Mouse (Mus musculus): Measurements from ENCODE around the gene Mettl22. TPM values are rescaled to one million over a fixed set of nuclear protein-coding genes. Genes with fewer than 3 reads are reported as not detected.

Mettl22 gene
- polyA plus RNA-seq, 1 experiment = 12.4 TPM

DNA sequence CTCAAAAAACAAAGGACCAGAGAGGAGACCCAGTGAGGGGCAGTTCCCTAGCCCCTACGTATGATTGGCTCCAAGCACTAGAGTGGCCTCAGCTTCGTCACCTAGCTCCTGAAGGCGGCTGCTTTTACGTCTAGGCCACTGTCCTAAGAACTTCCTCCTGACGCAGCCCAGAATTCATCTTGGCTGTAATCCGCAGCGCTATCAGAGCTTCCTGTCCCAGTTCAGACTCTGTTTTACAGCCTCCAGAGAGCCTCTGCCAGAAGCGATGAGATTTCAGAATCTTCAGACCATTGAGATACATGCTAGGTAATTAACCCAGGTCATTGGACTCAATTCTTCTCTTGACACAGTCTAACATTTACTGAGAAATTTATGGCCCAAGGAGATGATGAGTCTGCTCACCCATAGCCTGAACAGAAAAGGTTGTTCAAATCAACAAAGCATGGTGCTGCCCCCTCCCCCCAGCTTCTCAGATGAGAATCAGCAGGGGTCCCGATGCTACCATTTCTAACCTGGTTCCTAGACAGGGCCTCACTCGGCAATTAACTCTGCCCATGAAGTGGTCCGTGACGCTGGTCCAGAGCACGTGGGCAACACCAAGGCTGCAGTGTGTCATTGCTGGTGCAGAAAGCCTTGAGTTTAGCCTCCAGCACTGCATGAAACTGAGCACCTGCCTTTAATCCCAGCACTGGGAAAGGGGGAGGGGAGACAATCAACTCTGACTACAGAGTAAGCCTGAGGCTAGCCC lies 21.3 kb downstream of the Mettl22 start:
- Histone ChIP-seq H3K9me3 (replicated peaks; ENCODE audit: control insufficient read depth, insufficient read depth, low read length, poor library complexity, severe bottlenecking) (no peaks in the 10 kb centered on the region), H3K27ac (ENCODE audit: insufficient read depth, low read length) (no peak overlapping the region), H3K4me3 (ENCODE audit: low read depth, low read length) (no peak overlapping the region), H3K4me1 (ENCODE audit: control insufficient read depth, insufficient read depth, low read length) (no peaks in the 10 kb centered on the region), H3K9ac (ENCODE audit: low read depth, poor library complexity, severe bottlenecking) (no peak overlapping the region), H3K36me3 (ENCODE audit: control insufficient read depth, insufficient read depth, low read length, poor library complexity, severe bottlenecking) (no peaks in the 10 kb centered on the region), H3K27me3 (ENCODE audit: control insufficient read depth, insufficient read depth, low read length, poor library complexity, severe bottlenecking) (no peaks in the 10 kb centered on the region)
- no peak for TF ChIP-seq EP300 (IDR thresholded peaks at IDR 0.05; ENCODE audit: insufficient read depth, low read depth, low read length)
- TF ChIP-seq CTCF (IDR thresholded peaks at IDR 0.05; ENCODE audit: low read depth, low read length) = no peak
- no peak for TF ChIP-seq POLR2A (IDR thresholded peaks at IDR 0.05; ENCODE audit: insufficient read depth, low read length)

DNA sequence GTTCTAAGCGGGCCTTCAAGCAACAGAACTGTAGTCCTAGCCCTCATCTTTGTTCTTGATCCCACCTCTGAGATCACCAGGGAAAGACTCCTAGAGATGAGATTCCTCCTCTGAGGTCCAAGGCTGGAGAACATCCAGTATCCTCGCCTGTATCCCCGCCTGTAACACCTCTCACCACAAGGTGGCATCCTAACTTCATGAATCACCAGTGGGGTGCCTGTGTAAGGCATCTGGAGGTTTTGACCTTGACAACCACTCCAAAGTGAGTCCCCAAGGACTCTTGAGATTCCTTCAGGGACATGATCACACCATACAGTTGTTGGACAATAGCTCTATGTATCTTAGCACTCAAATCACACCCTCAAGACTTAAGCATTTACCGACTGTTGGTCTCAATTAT lies 23.7 kb downstream of the Mettl22 start:
- no peak for TF ChIP-seq EP300 (IDR thresholded peaks at IDR 0.05; ENCODE audit: insufficient read depth, low read depth, low read length)
- TF ChIP-seq CTCF (IDR thresholded peaks at IDR 0.05; ENCODE audit: low read depth, low read length) = peak; percentile 80
- TF ChIP-seq POLR2A (IDR thresholded peaks at IDR 0.05; ENCODE audit: insufficient read depth, low read length) = no peak
- Histone ChIP-seq H3K27me3 (ENCODE audit: control insufficient read depth, insufficient read depth, low read length, poor library complexity, severe bottlenecking) (no peaks in the 10 kb centered on the region), H3K9ac (ENCODE audit: low read depth, poor library complexity, severe bottlenecking) (no peak overlapping the region), H3K27ac (ENCODE audit: insufficient read depth, low read length) (no peak overlapping the region), H3K4me1 (ENCODE audit: control insufficient read depth, insufficient read depth, low read length) (no peaks in the 10 kb centered on the region), H3K36me3 (ENCODE audit: control insufficient read depth, insufficient read depth, low read length, poor library complexity, severe bottlenecking) (no peaks in the 10 kb centered on the region), H3K9me3 (replicated peaks; ENCODE audit: control insufficient read depth, insufficient read depth, low read length, poor library complexity, severe bottlenecking) (no peaks in the 10 kb centered on the region; the same call in 1 of the 2 replicates), H3K4me3 (ENCODE audit: low read depth, low read length) (no peak overlapping the region)

DNA sequence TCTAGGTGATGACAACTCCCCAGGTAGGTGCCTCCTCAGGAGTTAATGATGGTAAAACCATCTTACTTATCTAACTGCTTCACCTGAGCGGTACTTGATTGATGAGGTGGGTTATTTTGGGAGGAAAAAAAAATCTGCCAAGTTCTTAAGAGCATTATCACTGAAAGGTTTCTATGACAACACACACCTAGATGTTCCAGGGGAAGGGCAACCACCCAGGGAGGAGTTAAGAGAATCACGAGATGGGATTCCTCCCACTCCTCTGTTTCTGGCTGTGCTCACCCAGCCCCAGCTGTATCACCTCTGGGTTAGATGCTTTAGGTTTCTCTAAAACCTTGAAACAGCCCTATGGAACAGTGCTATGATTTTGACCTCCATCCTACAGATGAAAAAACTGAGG lies 26.4 kb downstream of the Mettl22 start:
- TF ChIP-seq CTCF (IDR thresholded peaks at IDR 0.05; ENCODE audit: low read depth, low read length) = no peak
- no peak for TF ChIP-seq EP300 (IDR thresholded peaks at IDR 0.05; ENCODE audit: insufficient read depth, low read depth, low read length)
- TF ChIP-seq POLR2A (IDR thresholded peaks at IDR 0.05; ENCODE audit: insufficient read depth, low read length) = no peak
- Histone ChIP-seq H3K9ac (ENCODE audit: low read depth, poor library complexity, severe bottlenecking) (no peak overlapping the region), H3K4me1 (ENCODE audit: control insufficient read depth, insufficient read depth, low read length) (no peaks in the 10 kb centered on the region), H3K27me3 (ENCODE audit: control insufficient read depth, insufficient read depth, low read length, poor library complexity, severe bottlenecking) (no peaks in the 10 kb centered on the region), H3K27ac (ENCODE audit: insufficient read depth, low read length) (no peak overlapping the region), H3K9me3 (replicated peaks; ENCODE audit: control insufficient read depth, insufficient read depth, low read length, poor library complexity, severe bottlenecking) (peaks cover 1% of the 10 kb centered on the region; the same call in 1 of the 2 replicates), H3K4me3 (ENCODE audit: low read depth, low read length) (no peak overlapping the region), H3K36me3 (ENCODE audit: control insufficient read depth, insufficient read depth, low read length, poor library complexity, severe bottlenecking) (no peaks in the 10 kb centered on the region)

DNA sequence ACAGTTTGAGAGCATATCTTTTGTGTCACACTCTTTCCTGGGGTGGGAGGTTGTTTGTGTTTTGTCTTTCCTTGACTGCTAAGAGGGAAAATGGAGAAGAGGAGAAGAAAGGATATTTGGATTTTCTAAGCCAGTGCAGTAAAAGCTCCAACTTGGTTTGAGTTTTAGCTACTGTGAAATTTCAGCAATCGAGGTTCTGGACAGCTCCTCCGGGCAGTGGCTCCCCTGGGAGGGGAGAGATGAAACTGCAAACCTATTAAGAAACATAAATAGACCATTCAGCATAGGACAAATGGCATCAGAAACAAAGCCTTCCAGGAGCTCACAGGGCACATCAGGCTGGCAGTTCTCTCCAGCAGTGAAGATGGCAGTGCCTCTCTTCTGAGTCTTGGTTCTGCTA lies 33.7 kb downstream of the Mettl22 start:
- no peaks in the 10 kb centered on the region for H3K36me3 ChIP-seq (ENCODE audit: control insufficient read depth, insufficient read depth, low read length, poor library complexity, severe bottlenecking)

DNA sequence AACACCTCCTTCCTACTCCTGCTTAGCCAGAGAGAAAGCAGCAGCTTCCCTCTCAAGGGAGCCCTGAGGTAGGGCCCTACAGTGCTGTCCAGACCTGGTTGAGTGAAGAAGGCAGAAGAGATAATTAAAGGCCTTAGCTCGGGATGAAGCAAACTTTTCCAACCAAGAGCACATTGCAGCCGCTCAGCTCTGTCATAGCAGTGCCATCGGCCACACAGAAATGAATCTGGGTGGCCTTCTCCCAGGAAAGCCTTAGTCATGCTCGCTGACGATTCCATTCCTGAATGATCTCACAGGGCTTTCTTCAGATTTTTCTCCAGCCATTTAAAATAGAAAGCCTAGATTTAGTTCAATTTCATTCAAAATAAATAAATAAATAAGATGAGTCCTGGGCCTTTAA lies 39.3 kb downstream of the Mettl22 start:
- Histone ChIP-seq H3K9ac (ENCODE audit: low read depth, poor library complexity, severe bottlenecking) (no peak overlapping the region), H3K4me3 (ENCODE audit: low read depth, low read length) (no peak overlapping the region), H3K36me3 (ENCODE audit: control insufficient read depth, insufficient read depth, low read length, poor library complexity, severe bottlenecking) (no peaks in the 10 kb centered on the region), H3K4me1 (ENCODE audit: control insufficient read depth, insufficient read depth, low read length) (no peaks in the 10 kb centered on the region), H3K9me3 (replicated peaks; ENCODE audit: control insufficient read depth, insufficient read depth, low read length, poor library complexity, severe bottlenecking) (no peaks in the 10 kb centered on the region), H3K27me3 (ENCODE audit: control insufficient read depth, insufficient read depth, low read length, poor library complexity, severe bottlenecking) (no peaks in the 10 kb centered on the region; the same call in 1 of the 2 replicates), H3K27ac (ENCODE audit: insufficient read depth, low read length) (no peak overlapping the region)
- TF ChIP-seq CTCF (IDR thresholded peaks at IDR 0.05; ENCODE audit: low read depth, low read length) (no peak), EP300 (IDR thresholded peaks at IDR 0.05; ENCODE audit: insufficient read depth, low read depth, low read length) (no peak), POLR2A (IDR thresholded peaks at IDR 0.05; ENCODE audit: insufficient read depth, low read length) (no peak)

More for the DNA sequence above, 33.7 kb downstream of the Mettl22 start:
- H3K4me3 ChIP-seq (ENCODE audit: low read depth, low read length) = no peak overlapping the region
- TF ChIP-seq POLR2A (IDR thresholded peaks at IDR 0.05; ENCODE audit: insufficient read depth, low read length) = no peak
- no peak overlapping the region for H3K9ac ChIP-seq (ENCODE audit: low read depth, poor library complexity, severe bottlenecking)
- H3K27ac ChIP-seq (ENCODE audit: insufficient read depth, low read length) = no peak overlapping the region
- no peaks in the 10 kb centered on the region for H3K4me1 ChIP-seq (ENCODE audit: control insufficient read depth, insufficient read depth, low read length)
- peaks cover 2% of the 10 kb centered on the region; the same call in 1 of the 2 replicates for H3K9me3 ChIP-seq (replicated peaks; ENCODE audit: control insufficient read depth, insufficient read depth, low read length, poor library complexity, severe bottlenecking)
- no peaks in the 10 kb centered on the region; the same call in 1 of the 2 replicates for H3K27me3 ChIP-seq (ENCODE audit: control insufficient read depth, insufficient read depth, low read length, poor library complexity, severe bottlenecking)

DNA sequence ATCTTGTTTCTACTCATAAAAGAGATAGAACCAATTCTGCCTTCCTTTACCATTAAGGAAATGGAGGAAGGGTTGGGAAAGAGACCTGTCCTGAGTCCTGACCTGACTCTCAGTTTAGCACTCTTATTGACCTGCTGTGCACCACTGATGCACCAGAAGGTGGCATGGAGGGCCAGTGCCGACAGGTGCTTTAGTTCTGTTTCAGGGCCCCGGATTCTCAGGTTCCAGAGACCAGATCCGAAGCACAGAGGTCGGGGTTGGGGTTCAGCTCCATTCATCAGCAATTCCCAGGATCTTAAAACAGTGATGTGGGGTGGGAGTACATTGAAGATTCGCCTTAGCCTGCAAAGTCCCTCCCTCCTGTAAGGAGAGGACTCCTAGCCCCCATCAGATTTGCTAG lies 42.2 kb downstream of the Mettl22 start:
- H3K4me1 ChIP-seq (ENCODE audit: control insufficient read depth, insufficient read depth, low read length) = no peaks in the 10 kb centered on the region
- no peaks in the 10 kb centered on the region for H3K36me3 ChIP-seq (ENCODE audit: control insufficient read depth, insufficient read depth, low read length, poor library complexity, severe bottlenecking)
- no peaks in the 10 kb centered on the region for H3K27me3 ChIP-seq (ENCODE audit: control insufficient read depth, insufficient read depth, low read length, poor library complexity, severe bottlenecking)
- TF ChIP-seq CTCF (IDR thresholded peaks at IDR 0.05; ENCODE audit: low read depth, low read length) (no peak), EP300 (IDR thresholded peaks at IDR 0.05; ENCODE audit: insufficient read depth, low read depth, low read length) (no peak), POLR2A (IDR thresholded peaks at IDR 0.05; ENCODE audit: insufficient read depth, low read length) (no peak)
- H3K4me3 ChIP-seq (ENCODE audit: low read depth, low read length) = peak overlapping the region; percentile 44
- no peak overlapping the region for H3K27ac ChIP-seq (ENCODE audit: insufficient read depth, low read length)
- no peaks in the 10 kb centered on the region for H3K9me3 ChIP-seq (replicated peaks; ENCODE audit: control insufficient read depth, insufficient read depth, low read length, poor library complexity, severe bottlenecking)
- H3K9ac ChIP-seq (ENCODE audit: low read depth, poor library complexity, severe bottlenecking) = 0 out of 2 replicates have a peak overlapping the region, but pooled peaks have one; percentile 20
